ENCODE assay signal across 8 mouse cellular contexts in the genomic region with DNA sequence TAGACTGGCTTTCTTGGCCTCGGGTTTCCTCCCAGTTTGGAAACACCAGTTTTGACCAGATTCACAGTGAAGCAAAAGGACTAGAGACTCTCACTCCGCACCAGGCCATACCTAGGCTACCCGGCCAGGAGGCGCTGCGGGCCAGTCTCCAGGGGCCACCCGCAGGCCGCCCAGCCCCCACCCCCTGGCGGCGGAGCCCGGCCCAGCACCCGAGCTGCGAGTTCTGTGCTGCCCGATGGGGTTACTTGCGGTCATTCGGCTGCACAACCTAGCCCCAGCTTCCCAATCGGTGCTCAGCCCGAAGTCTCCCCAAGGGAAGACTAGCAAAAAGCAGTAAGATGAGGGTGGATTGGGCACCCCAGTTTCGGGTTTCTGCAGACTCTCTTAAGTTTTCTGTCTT. TPM values are rescaled to one million over a fixed set of nuclear protein-coding genes. Genes with fewer than 3 reads are reported as not detected.
DNase-seq lines count a peak whose midpoint lies in the region; ATAC-seq and TF ChIP-seq lines count a peak whose summit lies in the region.

No protein-coding gene starts in this region.

- H3K4me3 ChIP-seq in E14TG2a.4 (replicated peaks; ENCODE audit: low read length), result peak overlapping the region; percentile 84
- H3K4me3 ChIP-seq in forebrain, embryonic 13.5 days, result peak overlapping the region; percentile 63
- peak overlapping the region; percentile 78 for H3K4me3 ChIP-seq in liver, postnatal 0 days (ENCODE audit: low read depth, low read length)
- peak overlapping the region; percentile 66 for H3K4me3 ChIP-seq in neural tube, embryonic 13.5 days
- H3K4me3 ChIP-seq in testis, adult 2 months (ENCODE audit: control insufficient read depth, low read depth, low read length), result peak overlapping the region; percentile 86

- no peaks in the 10 kb centered on the region for H3K36me3 ChIP-seq in E14TG2a.4 (ENCODE audit: insufficient read depth, low read length)
- no peaks in the 10 kb centered on the region for H3K36me3 ChIP-seq in forebrain, embryonic 13.5 days (ENCODE audit: poor library complexity, severe bottlenecking)
- H3K36me3 ChIP-seq in liver, postnatal 0 days (replicated peaks; ENCODE audit: insufficient read depth, low read length), result no peaks in the 10 kb centered on the region
- no peaks in the 10 kb centered on the region for H3K36me3 ChIP-seq in neural tube, embryonic 13.5 days
- no peaks in the 10 kb centered on the region for H3K36me3 ChIP-seq in testis, adult 2 months (ENCODE audit: control insufficient read depth, insufficient read depth, low read length)

- DNase-seq in heart, postnatal 10 days, result peak; percentile 89 to 91
- peak; percentile 84 for DNase-seq in layer of hippocampus, adult 11-12 months (ENCODE audit: low spot score)
- DNase-seq in liver, postnatal 0 days, result peak; percentile 91

- TF ChIP-seq EP300 in liver, postnatal 0 days (IDR thresholded peaks at IDR 0.05; ENCODE audit: low read depth), result no peak

- H3K9me3 ChIP-seq in E14TG2a.4 (ENCODE audit: low read length), result no peaks in the 10 kb centered on the region
- H3K9me3 ChIP-seq in forebrain, embryonic 13.5 days (replicated peaks), result no peaks in the 10 kb centered on the region
- no peaks in the 10 kb centered on the region for H3K9me3 ChIP-seq in liver, postnatal 0 days (ENCODE audit: low read length)
- H3K9me3 ChIP-seq in neural tube, embryonic 13.5 days, result no peaks in the 10 kb centered on the region

- no peak for TF ChIP-seq POLR2A in testis, adult 2 months (IDR thresholded peaks at IDR 0.05; ENCODE audit: control insufficient read depth, low read depth, low read length)

- peaks cover 14% of the 10 kb centered on the region for H3K27me3 ChIP-seq in E14TG2a.4 (ENCODE audit: insufficient read depth, low read length)
- 0 out of 2 replicates have a peak, but pooled peaks cover 3% of the 10 kb centered on the region for H3K27me3 ChIP-seq in forebrain, embryonic 13.5 days
- H3K27me3 ChIP-seq in liver, postnatal 0 days (ENCODE audit: insufficient read depth, low read length), result no peaks in the 10 kb centered on the region
- no peaks in the 10 kb centered on the region for H3K27me3 ChIP-seq in neural tube, embryonic 13.5 days
- no peaks in the 10 kb centered on the region for H3K27me3 ChIP-seq in testis, adult 2 months (ENCODE audit: control insufficient read depth, insufficient read depth, low read length)

- peaks cover 30% of the 10 kb centered on the region for H3K4me1 ChIP-seq in E14TG2a.4 (replicated peaks; ENCODE audit: low read depth, low read length)
- peaks cover 15% of the 10 kb centered on the region for H3K4me1 ChIP-seq in forebrain, embryonic 13.5 days
- peaks cover 21% of the 10 kb centered on the region for H3K4me1 ChIP-seq in liver, postnatal 0 days (ENCODE audit: insufficient read depth)
- H3K4me1 ChIP-seq in neural tube, embryonic 13.5 days (replicated peaks), result peaks cover 33% of the 10 kb centered on the region
- peaks cover 2% of the 10 kb centered on the region for H3K4me1 ChIP-seq in testis, adult 2 months (ENCODE audit: control insufficient read depth, insufficient read depth, low read length)

- peak overlapping the region; percentile 0; the same call in 1 of the 2 replicates for H3K27ac ChIP-seq in forebrain, embryonic 13.5 days
- H3K27ac ChIP-seq in liver, postnatal 0 days (ENCODE audit: low read depth), result peak overlapping the region; percentile 93
- peak overlapping the region; percentile 68 for H3K27ac ChIP-seq in neural tube, embryonic 13.5 days (replicated peaks)
- peak overlapping the region; percentile 73 for H3K27ac ChIP-seq in testis, adult 2 months (ENCODE audit: control insufficient read depth, insufficient read depth, low read depth, low read length)

- TF ChIP-seq CTCF in E14TG2a.4 (conservative IDR thresholded peaks at IDR 0.05; ENCODE audit: low read length), result peak; percentile 17; the same call in 1 of the 2 replicates
- TF ChIP-seq CTCF in liver, postnatal 0 days (IDR thresholded peaks at IDR 0.05; ENCODE audit: low read depth), result peak; percentile 95
- TF ChIP-seq CTCF in testis, adult 2 months (IDR thresholded peaks at IDR 0.05; ENCODE audit: control insufficient read depth, insufficient read depth, insufficient replicate concordance, low read depth, low read length), result peak; percentile 48

- H3K9ac ChIP-seq in forebrain, embryonic 13.5 days, result peak overlapping the region; percentile 66
- H3K9ac ChIP-seq in liver, postnatal 0 days (replicated peaks), result peak overlapping the region; percentile 85
- H3K9ac ChIP-seq in neural tube, embryonic 13.5 days, result peak overlapping the region; percentile 77

- intact Hi-C loops in heart, postnatal 10 days (cut with DNase I), result loop anchor here (1.0 to 5.0 kb wide), 5 partner anchors 38 to 195 kb away; no protein-coding TSS in a partner anchor

- peak overlapping the region; percentile 75 for H3K4me2 ChIP-seq in forebrain, embryonic 13.5 days
- peak overlapping the region; percentile 88 for H3K4me2 ChIP-seq in liver, postnatal 0 days (ENCODE audit: low read depth, low read length)
- peak overlapping the region; percentile 87 for H3K4me2 ChIP-seq in neural tube, embryonic 13.5 days

- 2% methylated on average over 18 of the region's 18 CpGs for WGBS in forebrain, embryonic 13.5 days
- whole genome bisulfite sequencing in liver, postnatal 0 days (ENCODE audit: insufficient replicate concordance), result under 1% methylated on average over 18 of the region's 18 CpGs
- WGBS in neural tube, embryonic 13.5 days, result 2% methylated on average over 18 of the region's 18 CpGs

- ATAC-seq in cerebellum, adult (ENCODE audit: insufficient number of reproducible peaks, low FRiP score, low TSS enrichment), result peak; percentile 56
- peak; percentile 62 for ATAC-seq in forebrain, embryonic 13.5 days
- ATAC-seq in liver, postnatal 0 days, result peak; percentile 81
- ATAC-seq in neural tube, embryonic 13.5 days (ENCODE audit: low read depth), result peak; percentile 58

RNA-seq across cellular contexts. Expression of a gene that starts 1.1 kb away (rescaled TPM):
- polyA plus RNA-seq in forebrain, embryonic 13.5 days (2015; fragmentation: Nextera tagmentation; extraction: Ambion mirVana), result 6.1 and 6.7 TPM in 2 replicates
- total RNA-seq in heart, postnatal 10 days (2021), result 10 to 100 TPM; 16.1 to 18.2 TPM
- polyA plus RNA-seq in liver, postnatal 0 days (2015; fragmentation: Nextera tagmentation; extraction: Ambion mirVana), result 9.9 and 11.0 TPM in 2 replicates
- 11.5 TPM in 2 replicates for polyA plus RNA-seq in neural tube, embryonic 13.5 days (2015; fragmentation: Nextera tagmentation; extraction: Ambion mirVana)
- 5.0 and 9.8 TPM in 2 replicates for polyA plus RNA-seq in testis, adult 2 months (2012; rRNA removed)

Comparison
In these comparisons a context has a peak if more than half of its experiments do, and no peak if none do; other contexts are left out.
1. Peak in every context shown above with its lines: DNase-seq, ATAC-seq, H3K4me3 ChIP-seq and H3K27ac ChIP-seq.
2. CTCF ChIP-seq: peak in every context shown above with its lines; median percentile 95 in liver, postnatal 0 days; 48 in testis, adult 2 months; 17 in E14TG2a.4.
3. H3K27ac ChIP-seq: peak in every context shown above with its lines; median percentile 93 in liver, postnatal 0 days; 73 in testis, adult 2 months; 68 in neural tube, embryonic 13.5 days; 0 in forebrain, embryonic 13.5 days.